Mouse (Mus musculus): Measurements from ENCODE around the gene 5730522E02Rik.
"Not testable (repeated sequence)": the region's sequence is repeated elsewhere in the genome, so short reads cannot be mapped to it uniquely, and the experiment has no call there.

The 5730522E02Rik gene

DNA sequence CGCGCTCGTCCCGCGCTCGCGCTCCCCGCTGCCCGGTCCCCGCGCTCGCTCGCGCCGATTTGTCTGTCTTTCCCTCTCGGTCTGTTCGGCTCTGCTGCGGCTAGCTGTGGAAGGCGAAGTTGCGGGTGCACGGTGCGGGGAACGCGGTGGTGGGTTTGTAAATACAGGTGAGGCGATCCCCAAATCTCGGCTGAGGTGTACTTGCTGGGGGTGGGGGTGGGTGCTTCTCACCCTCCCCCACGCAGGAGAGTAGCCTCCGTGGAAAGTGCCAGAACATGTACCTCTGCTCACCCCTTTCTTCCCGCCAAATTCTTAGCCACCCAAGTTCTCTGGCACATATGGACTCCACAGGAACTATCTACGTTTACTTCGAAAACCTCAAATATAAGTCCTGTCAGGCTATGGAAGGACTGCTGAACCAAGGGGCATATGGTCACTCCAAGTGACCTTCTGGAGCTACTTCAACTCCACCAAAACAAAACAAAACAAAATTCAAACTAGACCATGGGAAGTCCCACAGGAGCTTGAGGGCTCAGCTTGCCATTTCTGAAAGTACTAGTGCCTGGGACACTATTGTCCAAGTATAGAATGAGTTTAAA lies at the start of gene 5730522E02Rik:
Gene 5730522E02Rik (minus strand): TSS at position 182 of the 599 bp plus-strand sequence.
- DNase-seq (ENCODE audit: low read depth): no peak

DNA sequence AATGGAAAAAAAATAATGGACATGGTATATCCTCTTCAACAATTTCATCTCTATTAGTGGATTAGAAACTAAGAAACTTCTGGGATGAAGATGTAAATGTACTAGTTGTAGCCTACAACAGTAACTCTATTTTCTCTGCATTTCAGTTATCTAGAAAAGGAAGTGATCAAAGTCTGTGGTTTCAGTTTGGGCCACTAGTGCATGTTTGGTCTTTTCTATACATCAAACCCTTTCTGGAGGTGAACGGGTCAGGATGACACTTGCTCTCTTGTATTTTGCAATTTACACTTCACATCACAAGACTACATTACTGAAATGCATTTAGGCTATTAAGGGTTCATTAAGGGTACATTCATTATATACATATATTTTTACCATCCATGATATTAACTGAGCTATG lies 26.0 kb upstream of the 5730522E02Rik start:
- no peak for DNase-seq (ENCODE audit: low read depth)

DNA sequence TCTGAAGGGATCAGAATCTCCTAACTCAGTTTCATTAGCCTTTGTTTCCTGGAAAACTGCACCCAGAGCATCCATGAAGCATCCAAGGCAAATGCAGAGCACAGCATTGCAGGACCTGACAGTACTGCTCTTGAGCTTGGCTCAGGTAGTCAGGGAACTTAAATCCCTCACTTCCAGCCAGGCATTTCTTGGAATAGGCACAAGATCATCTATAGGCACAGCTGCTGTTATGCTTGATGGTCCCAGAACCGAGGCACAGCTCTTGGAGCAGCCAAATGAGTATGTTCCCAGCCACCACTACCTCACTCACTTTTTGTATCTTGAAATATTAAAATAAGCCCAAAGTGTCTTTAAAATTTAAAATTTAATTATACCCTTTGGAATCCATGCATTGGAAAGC lies 19.3 kb upstream of the 5730522E02Rik start:
- no peak for DNase-seq (ENCODE audit: low read depth)

DNA sequence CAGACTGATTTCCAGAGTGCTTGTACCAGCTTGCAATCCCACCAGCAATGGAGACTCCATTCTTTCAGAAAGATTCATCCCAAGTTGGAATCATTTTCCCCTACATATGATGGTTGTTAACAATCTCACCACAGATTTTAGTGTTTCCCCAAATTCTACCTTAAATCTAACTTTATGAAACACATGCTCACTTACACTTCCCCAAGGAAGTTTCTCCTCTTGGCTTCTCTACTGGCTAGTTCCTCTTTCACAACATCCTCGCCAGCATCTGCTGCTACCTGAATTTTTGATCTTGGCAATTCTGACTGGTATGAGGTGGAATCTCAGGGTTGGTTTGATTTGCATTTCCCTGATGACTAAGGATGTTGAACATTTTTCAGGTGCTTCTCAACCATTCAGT lies 3.1 kb upstream of the 5730522E02Rik start:
- not testable (repeated sequence) for DNase-seq (ENCODE audit: low read depth)

DNA sequence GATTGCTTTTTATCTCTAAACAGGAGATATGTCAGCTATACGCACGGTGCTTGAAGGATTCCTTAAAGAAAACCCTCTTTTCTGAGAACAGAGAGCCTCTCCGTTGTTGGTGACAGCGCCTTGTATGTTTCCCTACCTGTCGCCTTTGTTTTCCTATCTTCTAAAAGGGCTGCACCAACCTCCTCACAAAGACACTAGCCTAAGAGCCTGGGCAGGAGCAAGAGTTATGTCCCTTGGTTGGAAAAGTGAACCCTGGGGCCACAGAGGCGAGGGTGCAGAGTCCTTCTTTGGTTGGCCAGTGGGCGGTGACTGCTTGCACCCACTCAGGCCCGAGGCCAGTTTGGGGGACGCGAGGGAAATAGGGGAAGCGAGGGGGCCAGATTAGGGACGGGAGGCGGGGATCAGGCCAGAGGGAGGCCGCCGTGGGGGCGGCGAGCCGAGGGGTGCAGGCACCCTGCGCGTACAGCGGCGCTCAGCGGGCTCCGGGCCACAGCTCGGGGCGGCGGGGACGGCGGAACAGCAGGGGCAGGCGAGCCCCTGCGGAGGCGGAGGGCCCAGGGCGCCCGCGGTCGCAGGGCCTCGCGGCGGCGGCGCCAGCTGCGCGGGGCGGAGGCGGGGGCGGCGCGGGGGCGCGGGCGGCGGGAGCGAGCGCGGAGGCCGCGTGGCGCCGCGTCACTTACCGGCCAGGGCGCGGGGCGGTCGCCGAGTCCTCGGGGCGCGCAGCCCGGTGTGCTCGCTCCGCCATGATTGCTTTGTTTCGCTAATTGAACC lies 567 bp downstream of the 5730522E02Rik start:
- DNase-seq (ENCODE audit: low read depth): peak; percentile 33

DNA sequence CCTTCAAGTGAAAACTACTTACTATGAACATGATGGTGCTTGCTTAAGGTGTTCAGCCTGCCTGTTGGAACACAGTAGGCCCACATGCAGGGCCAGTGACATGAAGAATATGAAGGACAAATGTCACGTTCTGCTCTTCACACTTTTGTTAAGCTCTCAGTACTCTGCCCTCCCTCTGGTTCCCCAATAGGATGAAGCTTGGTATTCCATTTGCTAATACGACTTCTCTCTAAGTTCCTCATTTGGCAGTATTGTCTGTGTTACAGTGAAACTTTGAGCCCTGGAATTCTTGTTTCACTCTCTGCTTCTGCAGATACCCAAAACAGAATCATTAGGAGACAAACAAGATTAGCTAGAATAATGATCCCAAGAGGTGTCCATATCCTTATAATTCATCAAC lies 7.1 kb downstream of the 5730522E02Rik start:
- no peak for DNase-seq (ENCODE audit: low read depth)

DNA sequence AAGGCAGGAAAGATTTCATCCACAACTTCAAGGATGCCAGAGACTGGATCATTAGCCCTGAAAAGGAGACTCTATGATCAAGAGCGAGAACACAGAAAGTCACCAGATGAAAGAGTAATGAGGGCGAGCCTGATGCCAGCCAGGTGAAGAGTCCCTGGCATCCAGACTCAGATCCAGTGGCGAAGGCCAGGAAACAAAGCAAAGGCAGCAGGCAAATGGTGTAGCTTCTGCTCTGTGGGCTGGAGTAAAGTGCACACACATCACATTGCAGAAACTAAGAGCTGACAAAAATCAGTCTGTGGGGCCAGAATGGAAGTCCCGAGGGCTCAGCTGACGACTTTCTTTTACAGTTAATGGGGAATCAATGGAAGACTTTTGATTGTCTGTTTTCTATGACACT lies 7.7 kb downstream of the 5730522E02Rik start:
- no peak for DNase-seq (ENCODE audit: low read depth)

DNA sequence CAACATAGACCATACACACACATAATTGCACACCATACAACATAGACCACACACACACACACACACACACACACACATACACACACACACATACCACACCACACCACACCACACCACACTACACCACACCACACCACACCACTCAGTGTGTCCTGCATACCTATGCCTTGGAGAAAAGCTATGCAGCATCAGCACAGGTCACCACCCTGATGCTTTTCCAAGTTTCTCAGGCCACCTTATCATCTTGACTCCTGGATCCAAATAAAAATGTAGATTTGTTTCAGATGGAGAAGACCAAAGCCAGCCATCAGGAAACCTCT lies 8.8 kb downstream of the 5730522E02Rik start:
- DNase-seq (ENCODE audit: low read depth): no peak

DNA sequence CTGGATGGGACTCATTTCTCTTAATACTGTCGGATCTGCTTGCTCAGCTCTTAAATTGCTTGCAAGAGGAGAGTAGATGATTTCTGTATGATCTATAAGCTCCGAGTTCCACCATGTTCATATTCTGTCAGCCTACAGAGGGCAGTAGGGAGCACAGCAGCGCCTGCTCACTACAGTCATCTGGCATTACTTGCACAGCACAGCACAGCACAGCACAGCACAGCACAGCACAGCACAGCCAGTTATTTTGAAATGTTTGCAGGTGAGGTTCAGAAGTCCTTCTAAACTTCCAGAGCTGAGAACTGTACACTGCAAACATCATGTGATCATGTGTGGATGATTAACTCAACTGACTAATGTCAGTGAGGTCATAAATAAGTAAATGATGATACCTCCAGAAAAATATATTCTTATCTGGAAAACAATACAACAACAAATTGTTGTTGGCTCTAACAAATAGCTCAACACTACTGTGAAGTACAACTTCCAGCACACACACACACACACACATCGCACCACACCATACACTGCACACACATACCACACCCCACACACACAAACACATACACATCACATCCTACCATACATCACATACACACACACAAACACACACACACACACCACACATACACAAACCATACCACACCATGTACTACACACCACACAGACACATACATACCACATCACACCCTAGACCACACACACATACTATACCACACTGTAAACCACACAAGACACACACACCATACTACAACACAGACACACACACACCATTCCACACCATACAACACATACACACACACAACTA lies 9.4 kb downstream of the 5730522E02Rik start:
- peak; percentile 36 for DNase-seq (ENCODE audit: low read depth)

DNA sequence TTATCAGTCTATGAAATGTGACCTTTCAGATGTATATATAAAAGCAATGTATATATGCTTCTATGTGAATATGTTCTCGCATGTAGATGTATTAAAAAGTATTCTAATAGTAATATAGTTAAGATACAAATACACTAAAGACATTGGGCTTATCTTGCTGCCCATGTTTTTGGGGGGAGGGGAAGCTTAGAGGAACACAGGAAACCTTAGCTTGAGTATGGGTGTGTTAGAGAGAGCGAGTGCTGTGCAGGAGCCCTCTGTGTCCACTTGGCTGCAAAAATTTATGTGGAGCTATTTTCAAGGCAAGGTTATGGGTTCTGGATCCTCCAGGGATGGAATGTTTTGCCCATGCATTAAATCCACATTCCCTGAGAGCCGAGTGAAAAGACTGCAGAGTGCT lies 15.1 kb downstream of the 5730522E02Rik start:
- no peak for DNase-seq (ENCODE audit: low read depth)

DNA sequence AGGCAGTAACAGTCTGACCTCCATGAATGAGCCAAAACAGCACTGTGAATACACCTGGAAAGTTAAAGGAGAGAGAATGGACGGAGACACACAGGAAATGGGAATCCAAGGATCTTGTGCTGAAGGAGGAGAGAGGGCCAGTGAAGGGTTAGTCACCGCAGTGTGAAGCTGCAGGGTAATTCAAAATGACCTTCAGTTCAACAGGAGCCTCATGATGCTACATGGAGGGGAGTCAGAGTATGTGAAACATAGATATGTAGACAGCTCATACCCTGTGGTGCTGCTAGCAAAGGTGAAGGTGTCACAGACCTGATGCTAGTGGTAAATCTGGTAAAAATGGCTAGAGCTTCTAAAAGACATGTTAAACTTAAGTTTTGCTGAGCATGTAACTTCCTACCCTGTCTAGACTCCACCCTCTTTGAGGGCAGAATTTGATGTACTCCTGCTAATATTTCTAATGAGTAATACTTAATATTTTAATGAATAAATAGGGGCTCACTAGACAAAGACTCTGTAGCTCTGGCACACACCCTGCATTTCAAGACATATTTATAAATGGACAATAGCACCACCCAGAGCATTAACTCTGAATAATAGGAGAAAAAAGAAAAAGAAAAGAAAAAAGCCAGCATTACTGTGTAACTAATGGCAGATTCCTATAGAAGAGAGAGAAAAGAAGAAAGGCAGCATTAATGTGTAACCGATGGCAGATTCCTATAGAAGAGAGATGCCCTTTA lies 23.2 kb downstream of the 5730522E02Rik start:
- DNase-seq (ENCODE audit: low read depth): no peak

DNA sequence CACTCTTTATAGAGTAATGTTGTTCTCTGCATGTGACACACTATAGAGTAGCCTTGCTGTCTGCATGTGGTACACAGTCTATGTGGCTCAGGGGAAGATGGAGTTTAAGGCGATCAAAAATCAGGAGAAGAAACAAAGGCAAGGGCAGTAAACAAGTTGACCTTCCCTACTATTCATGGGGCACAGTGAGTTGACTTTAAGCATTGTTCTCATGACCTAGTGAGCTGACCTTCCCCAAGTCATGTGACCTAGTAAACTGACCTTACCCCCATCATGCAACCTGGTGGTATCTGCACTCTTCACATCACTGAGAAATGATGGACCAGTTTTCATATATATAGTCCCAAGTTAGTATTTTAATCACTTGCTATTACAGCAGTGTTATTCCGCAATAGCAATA lies 40.0 kb downstream of the 5730522E02Rik start:
- no peak for DNase-seq (ENCODE audit: low read depth)

DNA sequence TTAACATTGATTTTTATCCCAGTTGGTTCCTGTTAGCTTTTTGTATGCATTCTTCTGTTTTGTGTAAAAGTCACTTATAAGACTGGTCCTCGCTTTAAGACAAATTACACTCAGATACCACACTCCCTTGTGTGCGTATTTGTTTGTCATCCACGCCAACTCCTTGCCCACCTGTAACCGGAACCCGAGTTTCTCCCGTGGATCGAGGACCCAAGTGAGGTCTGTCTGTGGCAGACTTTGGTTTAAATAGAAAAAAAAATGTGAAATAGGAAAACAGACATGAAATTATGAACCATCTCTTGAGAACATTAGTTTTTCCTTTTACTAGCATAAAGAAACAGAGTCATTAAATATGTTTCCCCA lies 43.0 kb downstream of the 5730522E02Rik start:
- DNase-seq (ENCODE audit: low read depth): no peak

DNA sequence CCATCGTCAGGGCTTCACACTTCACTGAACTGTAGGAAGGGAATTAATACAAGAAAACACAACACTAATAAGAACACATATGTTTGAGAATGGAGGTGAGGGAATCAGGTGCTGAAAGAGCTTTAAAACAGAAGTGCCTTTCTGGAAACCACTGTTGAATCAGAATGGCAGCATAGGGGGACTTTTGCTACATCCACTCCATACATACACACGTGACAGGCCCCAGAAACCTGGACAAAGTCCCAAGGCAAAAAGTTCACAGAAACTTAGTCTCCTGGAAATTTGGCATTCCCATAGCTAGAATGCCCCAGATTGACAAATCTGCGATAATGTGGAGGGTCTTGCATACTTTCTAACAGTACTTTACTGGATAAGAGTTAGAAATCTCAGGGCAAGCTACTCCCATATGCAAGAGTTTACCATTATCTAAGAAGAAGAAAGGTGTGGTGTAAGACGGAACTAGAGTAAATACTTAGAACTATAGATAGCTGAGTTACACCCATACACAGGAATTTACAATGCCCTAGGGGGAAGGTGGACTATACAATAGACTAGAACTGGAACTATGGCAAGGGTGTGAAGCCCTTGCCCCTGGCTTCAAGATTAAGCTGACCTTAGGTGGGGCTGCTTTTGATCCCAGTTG lies 43.5 kb downstream of the 5730522E02Rik start:
- no peak for DNase-seq (ENCODE audit: low read depth)

DNA sequence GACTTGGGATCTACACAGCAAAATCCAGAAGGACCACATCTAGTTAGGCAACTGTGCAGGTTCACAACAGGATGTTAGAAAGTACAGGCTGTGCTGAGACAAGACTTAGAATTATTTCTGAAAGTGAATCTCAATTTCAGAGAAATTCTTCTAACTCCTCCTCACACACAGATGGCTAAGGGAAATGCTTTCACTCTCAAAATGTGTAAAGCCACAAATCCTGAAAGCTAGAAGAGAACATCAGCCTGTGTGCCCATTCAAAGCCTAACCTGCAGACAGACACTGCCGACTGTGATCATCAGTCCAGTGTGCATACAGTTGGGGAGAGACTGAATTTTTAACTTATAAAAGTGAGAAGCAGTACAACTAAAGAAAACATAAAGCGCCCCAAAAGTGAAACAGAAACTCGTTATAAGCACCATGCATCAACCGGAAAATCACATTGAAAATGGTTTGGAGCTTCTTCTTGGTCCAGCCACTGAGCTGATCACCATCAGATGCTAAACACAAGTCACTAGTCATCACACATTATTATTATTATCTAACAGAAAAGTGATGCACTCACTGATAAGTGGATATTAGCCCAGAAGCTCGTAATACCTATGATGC lies 45.8 kb downstream of the 5730522E02Rik start:
- no peak for DNase-seq (ENCODE audit: low read depth)

DNA sequence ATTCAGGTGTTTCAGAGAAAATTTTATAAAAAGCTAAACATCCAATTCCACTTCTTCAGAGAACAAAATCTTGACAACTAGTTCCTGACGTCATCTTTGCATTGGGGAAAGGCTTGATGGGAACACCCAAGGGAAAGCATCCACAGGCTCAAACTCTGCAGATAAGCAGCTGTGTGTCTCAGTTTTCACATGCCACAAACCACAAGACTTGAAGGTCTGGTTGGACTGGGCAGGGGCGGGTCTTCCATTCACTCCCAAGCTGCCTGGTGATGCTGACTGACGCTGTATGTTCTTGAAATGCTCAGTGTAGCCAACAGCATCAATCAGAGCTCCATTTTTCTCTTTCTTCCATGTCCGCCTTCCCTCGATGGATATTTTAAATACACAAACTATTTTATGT lies 49.2 kb downstream of the 5730522E02Rik start:
- DNase-seq (ENCODE audit: low read depth): peak; percentile 13

DNA sequence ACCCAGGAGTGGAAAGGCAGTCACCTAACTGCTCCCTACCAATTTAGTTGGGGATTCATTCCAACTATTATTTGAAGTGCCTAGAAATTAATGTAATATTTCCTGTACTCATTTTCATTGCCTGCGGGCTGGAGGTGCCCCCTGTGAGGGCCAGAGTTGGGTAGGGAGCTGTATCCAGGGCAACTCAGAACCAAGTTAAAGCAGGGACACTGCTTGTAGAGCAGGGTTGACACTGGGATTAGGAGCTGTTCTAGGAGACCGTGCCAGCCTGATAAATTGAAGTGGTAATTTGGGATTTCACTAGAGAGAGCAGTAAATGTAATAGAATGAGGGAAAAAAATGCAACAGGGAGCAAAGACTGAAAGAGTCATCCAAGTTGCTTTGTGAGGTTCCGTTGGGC lies 51.5 kb downstream of the 5730522E02Rik start:
- DNase-seq (ENCODE audit: low read depth): no peak

DNA sequence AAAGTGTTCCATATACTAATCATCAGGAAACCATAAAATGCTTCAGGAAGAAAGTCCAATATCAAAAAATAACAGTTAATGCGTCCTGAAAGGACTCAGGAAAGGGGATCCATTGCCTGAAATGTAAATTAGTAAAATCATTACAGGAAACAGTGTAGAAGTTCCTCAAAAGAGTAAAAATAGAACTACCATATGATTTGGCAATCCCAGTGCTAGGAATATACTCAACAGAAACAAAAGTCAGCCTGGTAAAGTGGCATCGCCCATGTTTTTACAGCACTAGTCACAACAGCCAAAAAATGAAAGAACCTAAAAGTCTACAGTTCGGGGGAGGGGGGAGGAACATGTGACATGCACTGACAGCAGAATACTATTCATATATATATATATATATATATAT lies 70.5 kb downstream of the 5730522E02Rik start:
- DNase-seq (ENCODE audit: low read depth): no peak

DNA sequence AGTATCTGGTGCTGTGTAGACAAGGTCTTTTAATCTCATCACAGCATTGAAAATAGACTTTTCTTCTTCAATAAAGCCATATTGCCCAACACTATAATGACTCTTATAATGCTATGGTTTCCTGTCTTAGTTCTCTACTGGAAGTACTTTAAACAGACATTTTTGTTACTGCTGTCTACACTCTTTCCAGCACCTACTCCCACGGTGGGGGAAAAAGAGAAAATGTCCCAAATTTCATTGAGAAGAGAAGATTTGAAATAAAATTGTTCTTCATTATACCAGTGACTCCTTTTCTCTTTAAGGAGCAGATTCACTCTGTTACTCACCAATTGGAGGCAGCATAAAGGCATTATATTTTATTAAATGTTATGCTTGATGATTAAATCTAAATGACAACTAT lies 72.5 kb downstream of the 5730522E02Rik start:
- DNase-seq (ENCODE audit: low read depth): no peak

DNA sequence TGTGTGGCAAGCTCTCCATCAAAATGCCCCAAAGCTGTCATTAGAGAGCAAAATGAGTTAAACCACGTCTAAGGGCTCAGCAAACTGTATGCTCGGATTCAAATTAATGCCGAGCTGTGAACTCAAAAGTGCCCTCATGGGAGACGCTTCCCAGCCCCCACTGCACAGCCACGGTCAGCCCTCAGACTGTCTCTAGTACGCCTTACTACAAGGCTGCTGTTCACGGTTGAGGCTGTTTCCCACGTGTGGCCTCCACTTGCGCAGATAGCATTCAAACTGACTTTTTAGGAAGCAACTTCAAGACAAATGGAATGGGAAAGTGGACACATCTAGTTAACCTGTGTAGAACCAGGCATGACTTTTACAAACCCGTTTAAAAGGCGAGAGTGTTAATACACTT lies 79.7 kb downstream of the 5730522E02Rik start:
- no peak for DNase-seq (ENCODE audit: low read depth)

DNA sequence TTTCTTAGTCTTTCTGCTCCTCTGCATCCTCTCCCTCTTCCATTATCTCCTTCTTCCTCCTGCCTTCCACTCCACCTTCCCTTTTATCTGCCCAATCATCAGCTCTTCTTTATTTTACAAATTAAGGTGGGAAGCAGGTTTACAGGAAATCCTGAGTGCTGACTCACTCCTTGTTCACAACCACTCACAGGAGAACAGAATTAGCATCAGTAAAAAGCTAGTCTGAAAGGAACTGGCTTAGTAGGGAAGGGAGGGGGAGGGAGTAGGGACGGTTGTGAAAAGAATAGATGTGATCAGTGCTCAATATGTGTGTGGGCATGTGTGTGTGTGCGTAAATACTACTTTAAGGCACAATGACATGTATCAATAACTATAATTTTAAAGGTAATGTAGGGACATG lies 81.5 kb downstream of the 5730522E02Rik start:
- no peak for DNase-seq (ENCODE audit: low read depth)

DNA sequence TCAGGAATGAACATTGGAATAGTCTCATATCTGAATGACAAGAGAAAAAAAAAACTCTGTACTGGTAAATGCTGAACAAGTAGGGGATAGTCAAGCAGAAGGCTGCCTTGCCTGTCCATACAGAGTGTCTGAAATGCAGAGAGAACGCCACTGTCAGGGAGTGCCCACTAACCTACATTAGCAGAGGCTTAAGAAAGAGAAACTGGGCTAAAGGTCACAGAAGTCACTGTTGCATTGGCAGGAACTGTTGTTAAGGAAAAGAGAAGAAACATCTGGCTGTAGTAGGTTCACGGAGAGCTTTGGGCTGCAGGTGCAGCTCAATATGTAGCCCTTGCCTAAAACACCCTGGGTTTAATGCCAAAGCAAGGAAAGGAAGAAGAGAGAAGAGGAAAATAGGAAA lies 82.2 kb downstream of the 5730522E02Rik start:
- no peak for DNase-seq (ENCODE audit: low read depth)
